In genomic region chr9:45329577-45329976, GRCm38 (mm10) we compare ENCODE assay signal across 20 mouse cellular contexts. TPM values are rescaled to one million over a fixed set of nuclear protein-coding genes. Genes with fewer than 3 reads are reported as not detected.
"Had no signal": no experiment of that assay in that cellular context is flagged by ENCODE, and none has a peak within 500 bp of the region (broad histone marks: within the 10 kb centered on the region; RNA-seq: fewer than 3 reads in every experiment).

No protein-coding gene starts in this region.

- H3K4me1 ChIP-seq: kidney, embryonic 15.5 days; liver, embryonic 15.5 days; midbrain, embryonic 12.5 days; neural tube, embryonic 15.5 days; stomach, embryonic 15.5 days had no signal

- H3K9ac ChIP-seq: kidney, embryonic 15.5 days; liver, embryonic 15.5 days; midbrain, embryonic 12.5 days; neural tube, embryonic 15.5 days; stomach, embryonic 15.5 days had no signal

- H3K4me3 ChIP-seq: kidney, embryonic 15.5 days; liver, embryonic 15.5 days; midbrain, embryonic 12.5 days; neural tube, embryonic 15.5 days; stomach, embryonic 15.5 days had no signal

- H3K27ac ChIP-seq: kidney, embryonic 15.5 days; liver, embryonic 15.5 days; midbrain, embryonic 12.5 days; neural tube, embryonic 15.5 days; stomach, embryonic 15.5 days had no signal

- ATAC-seq: lung, postnatal 0 days; midbrain, embryonic 16.5 days had no signal

- DNase-seq: kidney, postnatal 14 days; left cerebral cortex, postnatal 4 days; lung, adult 2 months; lung, postnatal 4 days; thymus, postnatal 36 days had no signal

- H3K27me3 ChIP-seq: kidney, embryonic 15.5 days; liver, embryonic 15.5 days; midbrain, embryonic 12.5 days; neural tube, embryonic 15.5 days; stomach, embryonic 15.5 days had no signal

- H3K9me3 ChIP-seq: kidney, embryonic 15.5 days; liver, embryonic 15.5 days; midbrain, embryonic 12.5 days; neural tube, embryonic 15.5 days; stomach, embryonic 15.5 days had no signal

- H3K36me3 ChIP-seq: kidney, embryonic 15.5 days; liver, embryonic 15.5 days; midbrain, embryonic 12.5 days; neural tube, embryonic 15.5 days; stomach, embryonic 15.5 days had no signal

- H3K4me2 ChIP-seq: kidney, embryonic 15.5 days; liver, embryonic 11.5 days; liver, embryonic 15.5 days; midbrain, embryonic 12.5 days; neural tube, embryonic 15.5 days; stomach, embryonic 15.5 days had no signal

RNA-seq across cellular contexts. Expression of gene Tmprss13, which starts 10.7 kb away (rescaled TPM):
- total RNA-seq: layer of hippocampus, adult 8-10 months; layer of hippocampus, postnatal 14 days; left cerebral cortex, adult 18-20 months; left cerebral cortex, postnatal 10 days; left cerebral cortex, postnatal 4 days; megakaryocyte-erythroid progenitor cell, adult 5-6 weeks had no signal
- polyA plus RNA-seq: large intestine, adult 2 months; liver, embryonic 15.5 days; midbrain, embryonic 16.5 days; neural tube, embryonic 11.5 days had no signal
